Mouse (Mus musculus) brain, embryonic 14.5 days (tissue): ENCODE measurements at regions not wholly inside any gene's neighbourhood (a gene's known extent, or its start where the extent isn't known, plus 50 kb on each side); places are given as distances from the start of the nearest gene placed in this dataset.

Source experiments
- DNase-seq: peaks from one replicate; pipeline ENCODE4 v3.0.0-alpha.2; 2011; ENCODE audit warnings: low read depth
- CTCF ChIP-seq: fragments of 200-500 bp; IDR thresholded peaks from 2 replicates; pipeline ENCODE4 v1.5.1; 2012; ENCODE audit warnings: inconsistent platforms, mild to moderate bottlenecking, moderate library complexity, borderline replicate concordance; ENCODE audit not compliant: insufficient read depth, insufficient read length; ENCODE audit errors: extremely low read depth
- POLR2A ChIP-seq: fragments of 200-500 bp; IDR thresholded peaks from 2 replicates; pipeline ENCODE4 v1.6.1; 2012; ENCODE audit warnings: mild to moderate bottlenecking, inconsistent platforms, borderline replicate concordance; ENCODE audit not compliant: poor library complexity, insufficient read depth, insufficient read length, severe bottlenecking; ENCODE audit errors: extremely low read depth

DNA sequence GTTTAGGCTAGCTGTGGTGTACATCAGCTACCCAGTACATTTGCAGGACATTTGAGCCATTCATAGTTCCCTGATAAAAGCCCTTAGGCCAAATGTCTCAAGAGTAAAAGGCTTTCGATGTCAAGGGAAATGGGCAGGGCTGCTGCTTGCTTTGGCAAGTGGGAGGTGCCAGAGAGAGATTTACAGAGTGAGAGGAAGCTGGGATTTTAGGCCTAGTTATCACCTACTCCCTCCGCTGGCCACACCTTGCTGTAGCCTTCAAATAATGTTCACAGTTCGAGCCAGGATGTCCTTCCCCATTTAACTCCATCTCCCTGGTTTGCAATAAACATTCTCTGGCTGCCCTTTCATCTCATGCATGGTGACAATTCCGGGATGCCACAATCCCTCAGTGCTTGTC lies 527.2 kb upstream of the Btbd3 start:
- TF ChIP-seq POLR2A = no peak
- no peak for TF ChIP-seq CTCF
- peak; percentile 36 for DNase-seq

DNA sequence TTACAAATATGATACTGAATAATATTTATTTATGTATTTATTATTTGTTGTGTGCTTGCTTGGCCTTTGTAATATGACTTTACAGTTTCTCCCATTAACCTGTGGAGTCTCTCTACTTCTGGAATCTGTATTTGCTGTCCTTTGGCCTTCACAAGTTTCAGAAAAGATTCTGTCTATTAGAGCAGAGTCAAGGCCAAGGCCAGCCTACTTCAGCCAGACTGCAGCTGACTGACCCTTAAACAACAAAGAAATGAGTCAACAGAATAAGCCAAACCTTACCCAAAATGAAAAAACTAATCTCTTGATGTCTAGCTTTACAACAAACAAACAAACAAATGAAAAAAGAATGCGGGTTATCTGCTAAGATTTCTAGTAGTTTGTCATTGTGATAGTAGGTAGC lies 532.7 kb upstream of the Btbd3 start:
- DNase-seq = no peak
- no peak for TF ChIP-seq CTCF
- TF ChIP-seq POLR2A = no peak

DNA sequence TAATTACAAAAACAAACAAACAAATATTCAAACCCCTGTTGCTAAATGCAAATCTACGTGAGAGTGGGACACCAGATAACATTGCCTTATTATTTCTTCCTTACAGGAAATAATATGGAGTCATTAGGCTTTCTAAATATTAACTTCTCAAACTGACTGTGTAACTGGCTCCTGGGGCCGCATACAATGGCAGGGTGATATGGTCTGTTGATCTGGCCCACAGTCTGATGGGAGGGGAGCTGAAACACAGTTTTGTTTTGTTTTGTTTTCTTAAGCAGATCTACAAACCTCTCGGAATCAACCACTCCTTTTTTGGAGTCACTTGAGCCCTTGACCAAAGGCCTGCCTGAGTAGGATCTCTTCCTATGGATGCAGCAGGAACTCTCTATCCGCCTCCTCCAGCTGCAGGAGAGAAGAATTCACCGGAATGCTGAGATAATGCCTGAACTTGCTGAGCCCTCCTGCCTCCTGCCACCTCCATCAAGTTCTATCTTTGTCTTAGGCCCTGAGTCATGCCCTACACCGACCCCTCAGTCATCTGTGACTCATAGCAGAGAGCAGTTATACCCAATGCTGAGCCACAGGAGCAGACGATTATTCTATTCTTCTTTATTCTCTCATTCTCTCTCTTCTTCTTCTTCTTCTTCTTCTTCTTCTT lies 534.5 kb upstream of the Btbd3 start:
- TF ChIP-seq POLR2A (no peak), CTCF (no peak)
- DNase-seq = no peak

DNA sequence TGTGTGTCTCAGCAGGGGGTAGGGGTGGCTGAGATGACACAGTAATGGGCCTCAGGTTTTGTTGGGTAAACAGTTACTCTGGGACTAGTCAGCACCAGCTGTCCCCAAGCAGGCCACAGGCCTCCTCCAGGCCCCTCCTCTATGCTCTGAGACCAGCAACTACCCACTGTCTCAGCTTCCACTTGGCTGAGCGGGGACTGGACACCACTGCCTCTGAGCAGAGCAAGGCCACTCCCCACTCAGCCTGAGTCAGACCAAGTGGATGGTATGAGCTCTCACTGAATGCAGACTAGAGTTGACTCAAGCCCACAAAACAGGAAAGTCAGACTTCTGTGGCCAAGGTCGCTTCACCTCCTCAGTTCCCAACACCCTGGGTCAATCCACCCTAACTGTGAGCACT lies 540.5 kb upstream of the Btbd3 start:
- no peak for DNase-seq
- no peak for TF ChIP-seq POLR2A
- no peak for TF ChIP-seq CTCF

DNA sequence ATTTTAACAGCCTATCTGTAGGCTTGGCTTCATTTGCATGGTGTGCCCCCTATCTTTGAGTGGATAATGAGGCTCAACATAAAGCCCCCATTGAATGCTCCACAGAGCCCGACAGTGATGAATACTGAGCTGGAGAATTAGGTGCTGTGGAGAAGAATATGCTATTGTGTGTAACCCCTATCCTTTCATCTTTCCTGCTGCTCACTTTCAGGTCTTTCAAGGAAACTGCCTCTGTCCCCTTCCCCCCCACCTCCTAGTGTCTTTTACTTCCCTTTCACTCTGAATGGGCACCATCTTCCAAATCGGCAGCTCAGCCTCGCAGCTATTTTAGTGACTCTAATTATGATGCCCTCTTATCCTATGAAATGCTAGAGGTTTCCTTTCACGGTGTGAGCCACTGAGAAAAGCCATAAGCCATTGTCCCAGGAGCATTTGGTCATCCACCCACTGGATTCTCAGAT lies 549.8 kb upstream of the Btbd3 start:
- peak; percentile 93 for DNase-seq
- TF ChIP-seq CTCF (no peak), POLR2A (no peak)

DNA sequence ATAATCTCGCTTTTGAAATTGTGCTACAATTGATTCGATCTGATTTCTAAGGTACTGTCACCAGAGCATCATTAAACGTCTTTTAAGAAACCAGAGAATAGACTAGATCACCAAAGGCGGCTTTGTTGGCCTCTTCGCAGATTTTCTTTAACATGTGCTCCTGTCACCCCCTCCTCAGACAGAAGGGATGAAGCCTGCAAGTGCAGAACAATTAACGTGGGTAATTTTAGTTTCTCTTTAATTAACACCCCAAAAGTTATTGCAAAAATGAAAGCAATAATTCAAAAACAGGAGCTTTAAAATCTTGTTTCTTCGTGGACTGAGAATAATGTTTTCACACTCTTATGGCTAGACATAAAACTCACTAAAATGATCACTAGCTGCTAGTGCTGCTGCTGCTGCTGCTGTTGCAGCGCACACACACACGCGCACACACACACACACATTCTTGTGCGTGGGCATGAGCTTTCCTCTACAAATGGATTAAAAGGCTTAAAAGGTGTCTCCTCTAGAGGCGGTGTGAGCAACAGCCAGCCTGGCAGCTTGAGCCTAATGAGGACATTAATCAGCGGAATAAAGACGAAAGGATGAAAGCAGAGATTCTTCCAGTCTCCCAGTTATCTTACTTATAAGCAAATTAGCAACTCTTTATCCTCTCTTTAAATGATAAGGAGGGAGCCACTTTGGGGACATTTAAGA lies 550.5 kb upstream of the Btbd3 start:
- peak; percentile 91 for DNase-seq
- TF ChIP-seq POLR2A (no peak), CTCF (peak; percentile 38; the same call in 1 of the 2 replicates)

DNA sequence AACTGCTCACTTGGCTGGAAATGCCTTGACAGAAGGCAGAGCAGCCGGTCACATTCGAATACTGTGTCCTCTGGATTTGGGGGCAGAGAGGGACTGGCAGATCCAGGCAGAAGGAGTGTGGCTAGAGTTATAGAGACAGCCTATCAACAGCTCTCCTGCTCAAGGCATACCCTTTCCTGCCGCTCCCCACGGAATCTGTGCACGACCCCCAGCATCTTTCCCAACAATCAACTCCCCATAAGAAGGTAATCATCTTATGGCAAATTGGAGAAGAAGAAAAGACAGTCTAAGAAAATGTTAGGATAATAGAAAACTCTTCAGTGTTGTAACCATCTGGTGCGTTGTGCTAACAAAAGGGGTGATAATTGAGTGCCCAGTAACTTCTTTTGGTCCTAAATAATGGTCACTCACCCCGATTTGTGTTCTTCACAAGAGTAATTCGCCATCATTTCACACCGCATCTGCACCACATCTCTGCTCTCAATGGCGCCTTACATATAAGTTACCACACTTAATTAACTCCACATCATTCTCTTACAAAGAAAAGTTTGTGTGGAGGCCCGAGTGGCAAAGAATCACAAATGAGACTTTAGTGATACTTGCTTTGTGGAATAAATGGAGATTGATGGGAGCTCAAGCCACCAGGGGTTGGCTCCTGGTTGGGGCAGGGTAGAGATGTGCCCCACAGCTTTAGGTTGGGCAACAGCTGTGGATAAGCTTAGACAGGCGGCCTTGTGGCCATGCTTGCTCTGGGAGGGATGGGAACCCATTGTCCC lies 551.2 kb upstream of the Btbd3 start:
- TF ChIP-seq CTCF (no peak), POLR2A (no peak)
- DNase-seq = peak; percentile 78

DNA sequence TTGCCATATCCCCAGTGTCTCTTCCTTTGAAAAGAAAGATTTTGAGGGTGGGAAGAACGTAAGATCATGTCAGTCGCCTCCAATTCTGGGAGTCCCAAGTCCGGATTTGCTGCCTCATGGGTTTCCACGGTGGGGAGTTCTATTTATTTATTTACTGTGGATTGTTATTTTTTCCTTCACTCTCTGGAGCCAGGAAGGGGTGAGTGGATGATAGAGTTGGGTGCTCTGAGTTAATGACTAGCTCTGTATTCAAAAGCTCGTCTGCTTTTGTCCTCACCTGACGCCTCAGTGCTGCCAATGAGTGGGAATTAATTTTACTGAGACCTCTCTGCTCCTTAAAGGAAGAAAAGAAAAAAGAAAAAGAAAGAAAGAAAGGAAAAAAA lies 551.8 kb upstream of the Btbd3 start:
- DNase-seq = no peak
- TF ChIP-seq POLR2A (no peak), CTCF (no peak)

DNA sequence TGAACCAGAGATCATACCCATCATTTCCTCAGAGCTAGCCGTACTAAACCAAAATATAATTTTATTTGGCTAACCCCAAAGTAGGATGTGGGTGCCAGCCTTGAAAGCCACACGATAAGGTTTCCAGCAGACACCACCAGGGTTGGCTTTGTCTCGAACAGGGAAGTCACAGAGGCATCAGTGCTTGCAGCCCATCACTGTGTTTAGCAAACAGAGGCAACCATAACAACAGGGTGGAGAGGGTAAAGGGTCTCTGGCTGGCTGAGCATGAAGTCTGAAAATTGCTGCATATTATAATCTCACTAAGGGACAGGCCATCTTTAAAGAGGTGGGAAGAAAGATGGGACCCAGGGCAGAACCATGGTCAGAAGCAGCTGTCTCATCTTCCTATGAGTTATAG lies 552.3 kb upstream of the Btbd3 start:
- no peak for DNase-seq
- TF ChIP-seq CTCF = no peak
- no peak for TF ChIP-seq POLR2A

DNA sequence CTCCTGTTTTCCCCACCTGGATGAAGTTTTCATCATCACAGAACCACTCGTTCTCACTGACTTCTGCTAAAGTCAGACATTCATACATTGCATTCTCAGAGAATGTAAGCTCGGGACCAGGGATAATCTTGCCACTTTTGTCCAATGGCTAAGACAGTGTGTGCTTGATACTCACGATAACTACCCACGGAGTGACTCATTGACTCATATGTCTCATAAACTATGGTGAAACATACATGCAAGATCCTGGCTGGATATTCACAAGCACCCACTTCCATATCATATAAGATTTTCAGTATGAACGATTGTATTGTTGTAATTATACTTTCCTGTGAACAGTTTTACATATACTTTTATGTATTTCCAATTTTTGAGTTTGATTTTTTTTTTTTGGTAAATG lies 560.5 kb upstream of the Btbd3 start:
- TF ChIP-seq CTCF = no peak
- no peak for TF ChIP-seq POLR2A

DNA sequence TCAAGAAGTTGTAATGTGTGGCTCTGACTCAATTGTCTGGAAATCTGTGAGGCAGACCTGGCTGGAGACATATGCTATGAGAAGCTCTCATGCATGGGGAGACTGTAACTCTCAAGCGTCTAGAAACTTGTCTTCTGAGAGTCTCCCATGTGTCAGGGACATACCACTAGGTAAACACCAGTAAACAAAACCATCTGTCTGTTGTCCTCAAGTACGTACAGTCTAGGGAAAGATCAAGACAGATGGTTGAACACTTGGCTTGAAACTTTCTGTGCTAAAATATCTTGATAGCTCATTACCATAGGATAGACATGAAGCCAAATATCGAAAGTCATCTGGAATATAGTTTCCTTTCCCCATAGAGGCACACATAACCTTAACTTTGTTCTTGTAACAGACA lies 562.3 kb upstream of the Btbd3 start:
- peak; percentile 81 for DNase-seq

More for the DNA sequence above, 560.5 kb upstream of the Btbd3 start:
- DNase-seq = no peak

More for the DNA sequence above, 562.3 kb upstream of the Btbd3 start:
- TF ChIP-seq POLR2A (no peak), CTCF (no peak)
